Mouse (Mus musculus): ENCODE results near the gene Gba. TPM values are rescaled to one million over a fixed set of nuclear protein-coding genes. Genes with fewer than 3 reads are reported as not detected.
"Not testable (repeated sequence)": the region's sequence is repeated elsewhere in the genome, so short reads cannot be mapped to it uniquely, and the experiment has no call there.

Gba gene
- total RNA-seq, 2 experiments from 2014 or later, result 66.5 to 67.7 TPM

DNA sequence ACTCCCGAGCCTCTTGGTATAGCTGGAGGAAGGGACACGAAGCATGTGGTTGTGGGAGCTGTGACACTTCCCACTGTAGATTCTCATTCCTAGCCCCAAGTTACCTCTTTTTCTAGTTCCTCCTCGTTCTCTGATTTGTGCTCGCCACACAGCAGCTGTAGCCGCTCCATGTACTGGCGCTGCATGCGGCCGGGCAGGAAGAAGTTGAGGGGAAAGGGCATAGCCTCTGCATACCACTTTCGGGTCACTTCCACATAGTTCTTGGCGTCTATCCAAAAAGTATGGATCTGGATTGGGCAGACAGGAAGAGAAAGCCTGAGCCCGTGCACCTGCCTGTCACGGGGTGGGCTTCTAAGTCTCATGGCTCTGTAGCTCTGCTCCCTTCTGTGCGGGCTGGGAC lies 7.4 kb downstream of the Gba start:
- DNase-seq (ENCODE audit: low spot score in 2 of 2), result no peak
- intact Hi-C loops (cut with DNase I), result loop anchor here (10.0 kb wide), 1 partner anchor 265 kb away; no protein-coding TSS in a partner anchor

GRCm38 (mm10) chr3:89210731-89211130 lies 8.0 kb downstream of the Gba start:
- DNase-seq (ENCODE audit: low spot score in 2 of 2), result no peak
- intact Hi-C loops (cut with DNase I), result loop anchor here (10.0 kb wide), 1 partner anchor 266 kb away; no protein-coding TSS in a partner anchor

GRCm38 (mm10) chr3:89213803-89214530 lies 11.2 kb downstream of the Gba start:
- intact Hi-C loops (cut with DNase I), result loop anchor here (10.0 kb wide), 1 partner anchor 269 kb away; no protein-coding TSS in a partner anchor
- peak; percentile 93 to 94 for DNase-seq (ENCODE audit: low spot score in 2 of 2)

DNA sequence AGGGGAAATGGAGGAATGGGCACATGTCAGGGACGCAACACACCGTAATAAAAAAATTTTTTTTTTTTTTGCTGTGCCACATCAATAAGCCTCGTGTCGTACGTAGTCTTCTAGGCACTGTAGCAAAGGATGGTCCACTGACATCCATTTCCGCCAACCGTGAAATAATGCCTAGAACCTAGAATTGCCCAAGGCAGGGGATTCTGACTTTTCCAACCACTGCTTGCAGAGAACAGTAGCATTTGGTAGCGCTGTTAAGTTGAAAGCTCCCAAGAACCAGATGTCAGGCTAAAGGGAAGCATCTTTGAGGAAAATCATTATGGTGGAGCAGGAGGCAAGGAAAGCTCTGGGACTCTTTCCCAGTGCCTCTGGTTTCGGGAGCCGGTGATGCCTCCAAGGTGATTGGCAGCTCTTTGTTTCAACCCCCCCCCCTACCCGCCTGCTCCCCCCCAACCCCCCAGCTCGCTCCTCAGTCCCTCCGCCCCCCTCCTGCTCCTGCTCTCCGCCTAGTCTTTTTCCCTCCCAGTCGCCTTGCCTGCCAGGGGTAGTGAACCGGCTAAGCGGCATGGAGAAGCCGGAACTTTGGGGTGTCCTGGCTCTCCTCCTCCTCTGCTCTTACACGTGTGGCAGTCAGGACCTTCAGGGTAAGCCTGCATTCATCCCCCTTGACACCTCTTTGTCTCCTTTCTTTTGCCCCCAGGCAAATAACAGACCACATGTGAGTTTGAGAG lies 12.1 kb downstream of the Gba start, which contains the start of gene Thbs3:
TSS of gene Thbs3 (plus strand) at position 500 of the 731 bp plus-strand sequence.
- DNase-seq (ENCODE audit: low spot score in 2 of 2), result no peak

DNA sequence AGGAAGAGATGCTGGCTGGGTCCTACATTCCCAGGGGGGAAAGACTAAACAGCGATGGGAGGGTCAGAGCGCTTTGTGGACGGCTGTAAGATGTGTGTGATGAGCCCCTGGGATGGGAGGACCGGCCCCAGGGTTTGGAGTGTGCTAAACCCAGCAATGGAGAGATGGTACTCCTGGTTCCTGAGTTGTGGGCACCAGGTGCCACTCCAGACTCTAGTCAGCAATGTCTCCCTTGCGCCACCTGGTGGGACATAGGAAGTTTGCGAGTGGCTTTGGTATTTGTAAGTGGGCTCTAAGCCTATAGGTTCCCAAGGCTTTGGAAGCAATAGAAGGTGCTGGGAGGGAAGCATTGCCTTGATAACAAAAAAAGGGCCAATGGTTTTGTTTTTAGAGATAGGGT lies 13.1 kb downstream of the Gba start:
- peak; percentile 87 to 91 for DNase-seq (ENCODE audit: low spot score in 2 of 2)
- intact Hi-C loops (cut with DNase I), result loop anchor here (5.0 to 10.0 kb wide), 2 partner anchors 124 to 271 kb away; partner anchors contain the start of gene Rusc1

More for the DNA sequence above, 12.1 kb downstream of the Gba start, which contains the start of gene Thbs3:
- intact Hi-C loops (cut with DNase I), result loop anchor here (5.0 to 10.0 kb wide), 2 partner anchors 123 to 270 kb away; partner anchors contain the start of gene Rusc1

GRCm38 (mm10) chr3:89216407-89216806 lies 13.7 kb downstream of the Gba start:
- intact Hi-C loops (cut with DNase I), result loop anchor here (5.0 to 10.0 kb wide), 2 partner anchors 124 to 272 kb away; partner anchors contain the start of gene Rusc1
- DNase-seq (ENCODE audit: low spot score in 2 of 2), result not testable (repeated sequence)

- intact Hi-C loops (cut with DNase I), result loop anchor here (5.0 to 10.0 kb wide), 2 partner anchors 126 to 273 kb away; partner anchors contain the start of gene Rusc1
- DNase-seq (ENCODE audit: low spot score in 2 of 2), result no peak
Measured at GRCm38 (mm10) chr3:89218271-89218670, 15.5 kb downstream of the Gba start.

GRCm38 (mm10) chr3:89219546-89219945 lies 16.8 kb downstream of the Gba start:
- intact Hi-C loops (cut with DNase I), result loop anchor here (5.0 to 10.0 kb wide), 2 partner anchors 127 to 275 kb away; partner anchors contain the start of gene Rusc1
- no peak for DNase-seq (ENCODE audit: low spot score in 2 of 2)

GRCm38 (mm10) chr3:89221167-89221566 lies 18.4 kb downstream of the Gba start:
- DNase-seq (ENCODE audit: low spot score in 2 of 2), result peak in 1 of 2 experiments; percentile 68
- intact Hi-C loops (cut with DNase I), result no loop called here

DNA sequence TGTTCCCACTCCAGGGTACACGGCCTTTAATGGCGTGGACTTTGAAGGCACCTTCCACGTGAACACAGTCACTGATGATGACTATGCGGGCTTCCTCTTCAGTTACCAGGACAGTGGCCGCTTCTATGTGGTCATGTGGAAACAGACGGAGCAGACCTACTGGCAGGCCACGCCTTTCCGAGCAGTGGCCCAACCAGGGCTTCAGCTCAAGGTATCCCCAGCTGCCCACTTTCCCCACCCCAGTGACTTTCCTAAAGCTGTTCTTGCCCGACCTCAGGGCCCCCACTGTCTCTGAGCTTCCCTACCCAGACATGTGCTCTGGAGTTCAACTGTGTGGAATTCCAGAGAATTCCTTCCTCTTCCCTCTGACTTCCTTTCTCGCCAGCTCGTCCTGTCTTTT lies 22.1 kb downstream of the Gba start:
- intact Hi-C loops (cut with DNase I), result no loop called here
- DNase-seq (ENCODE audit: low spot score in 2 of 2), result no peak

DNA sequence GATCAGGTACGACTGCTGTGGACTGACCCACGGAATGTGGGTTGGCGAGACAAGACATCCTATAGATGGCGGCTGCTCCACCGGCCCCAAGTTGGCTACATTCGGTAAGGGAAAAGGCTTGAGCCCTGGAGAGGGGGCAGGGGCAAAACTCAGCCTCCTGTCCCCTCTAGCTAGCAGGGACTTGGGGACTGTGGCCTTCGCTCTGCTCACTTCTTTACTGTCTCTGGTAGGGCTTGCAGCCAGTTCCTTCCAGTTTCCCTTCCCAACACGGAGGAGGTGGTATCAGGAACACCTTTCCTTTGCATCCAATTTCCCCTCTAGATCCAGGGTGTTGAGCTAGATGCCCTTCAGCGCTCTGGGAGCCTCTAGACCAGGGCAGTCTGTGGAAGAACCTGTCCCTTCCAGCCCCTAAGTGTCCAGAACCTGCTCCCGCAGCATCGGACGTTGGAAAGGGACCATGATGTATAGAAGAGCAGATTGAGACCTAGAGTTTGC lies 22.6 kb downstream of the Gba start:
- DNase-seq (ENCODE audit: low spot score in 2 of 2), result no peak
- intact Hi-C loops (cut with DNase I), result no loop called here

GRCm38 (mm10) chr3:89225918-89226317 lies 23.2 kb downstream of the Gba start:
- DNase-seq (ENCODE audit: low spot score in 2 of 2), result peak in 1 of 2 experiments; percentile 65
- intact Hi-C loops (cut with DNase I), result no loop called here

DNA sequence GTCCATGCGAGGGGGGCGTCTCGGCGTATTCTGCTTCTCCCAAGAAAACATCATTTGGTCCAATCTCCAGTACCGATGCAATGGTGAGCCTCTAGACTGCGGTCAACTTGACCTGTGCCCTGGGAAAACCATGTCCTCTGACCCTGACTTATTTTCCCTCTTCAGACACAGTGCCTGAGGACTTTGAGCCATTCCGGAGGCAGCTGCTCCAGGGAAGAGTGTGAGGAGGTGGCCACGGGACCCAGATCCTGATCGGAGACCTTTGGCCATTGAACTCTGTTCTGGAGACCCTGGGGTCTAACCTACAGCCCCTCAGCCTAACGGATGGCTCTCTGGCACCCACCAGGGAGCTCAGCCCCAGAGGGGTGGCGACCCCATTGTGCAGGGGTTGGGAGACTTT lies 23.6 kb downstream of the Gba start:
- intact Hi-C loops (cut with DNase I), result no loop called here
- no peak for DNase-seq (ENCODE audit: low spot score in 2 of 2)

DNA sequence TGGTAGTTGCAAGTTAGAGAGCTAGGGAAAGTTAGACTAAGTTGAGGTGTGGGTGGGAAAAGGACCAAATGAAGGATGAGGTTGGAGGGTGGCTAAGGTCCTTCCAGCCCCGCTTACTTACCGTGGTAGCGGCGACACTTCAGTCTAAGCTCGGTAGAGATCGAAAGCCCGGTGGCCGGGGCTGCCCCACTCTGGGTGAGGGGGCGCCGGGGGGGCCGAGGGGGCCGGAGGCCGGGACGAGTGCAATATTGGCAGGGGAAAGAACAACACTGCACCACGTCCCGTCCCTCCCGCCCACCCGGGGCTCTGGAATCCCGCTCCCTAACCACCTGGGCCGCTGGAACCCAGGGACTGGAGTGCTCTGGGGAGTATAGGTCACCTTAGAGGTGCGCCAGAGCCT lies 24.2 kb downstream of the Gba start, which contains the start of gene Mtx1:
TSS of gene Mtx1 (minus strand) at position 189 of the 400 bp plus-strand sequence.
- intact Hi-C loops (cut with DNase I), result no loop called here
- DNase-seq (ENCODE audit: low spot score in 2 of 2), result no peak

DNA sequence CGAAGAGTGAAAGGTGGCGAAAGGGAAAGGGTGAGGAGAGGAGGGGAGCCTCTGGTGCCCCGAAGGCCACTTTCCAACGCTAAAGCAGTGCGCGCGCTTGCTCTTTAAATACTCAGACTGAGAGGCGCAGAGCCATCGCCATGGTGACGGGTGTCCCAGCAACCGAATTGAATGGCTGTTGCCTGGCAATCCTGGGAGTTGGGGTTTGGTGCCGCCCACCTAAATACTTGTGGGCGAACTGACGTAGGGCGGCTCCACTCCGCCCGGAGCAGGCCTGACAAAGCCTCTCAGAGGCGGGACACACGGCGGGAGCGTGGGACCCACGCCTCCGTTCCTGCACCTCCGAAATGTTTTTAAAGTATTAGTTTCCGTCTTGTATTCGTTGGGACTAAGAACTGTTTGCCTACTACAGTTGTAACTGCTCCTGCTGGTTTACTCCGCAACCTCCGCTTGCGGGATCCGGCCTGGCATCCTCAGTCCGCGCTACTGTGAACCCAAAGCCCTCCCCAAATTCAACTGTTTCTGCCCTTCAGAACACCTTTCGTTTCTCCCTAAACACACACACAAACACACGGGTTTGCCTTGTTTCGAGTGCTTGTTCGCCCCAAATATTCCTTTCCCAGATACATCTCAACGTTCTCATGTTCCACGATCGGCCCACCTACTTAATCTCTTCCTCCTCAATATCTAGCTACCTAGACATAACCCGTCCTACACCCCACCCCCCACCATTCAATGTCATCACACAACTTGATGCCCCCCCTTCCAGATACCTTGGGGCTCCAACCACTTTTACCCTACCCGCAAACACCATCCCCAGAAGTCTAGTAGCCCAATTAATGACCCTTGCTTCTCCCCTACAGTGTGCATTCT lies 24.8 kb downstream of the Gba start:
- intact Hi-C loops (cut with DNase I), result loop anchor here (2.0 kb wide), 1 partner anchor 17 kb away; the partner anchor contains the start of gene Krtcap2
- peak; percentile 92 to 97 for DNase-seq (ENCODE audit: low spot score in 2 of 2)

DNA sequence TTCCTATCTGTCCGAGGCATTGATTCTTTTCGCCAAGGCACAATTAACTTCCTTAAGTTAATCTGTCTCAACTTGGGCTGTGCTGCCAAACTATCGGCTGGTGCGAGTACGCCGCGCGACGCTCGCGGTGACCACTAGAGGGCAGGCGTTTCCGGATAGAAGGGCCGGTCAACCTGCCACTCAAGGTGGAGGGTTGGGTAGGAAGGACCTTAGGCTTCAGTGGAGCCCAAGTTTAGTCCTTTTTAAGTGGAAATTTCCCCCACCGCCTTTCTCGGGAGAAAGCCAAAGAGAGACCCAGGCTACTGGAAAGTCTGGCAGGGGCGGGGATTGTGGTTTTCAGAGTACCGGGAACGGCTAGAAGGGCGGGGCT lies 25.4 kb downstream of the Gba start:
- intact Hi-C loops (cut with DNase I), result loop anchor here (2.0 kb wide), 1 partner anchor 17 kb away; the partner anchor contains the start of gene Krtcap2
- peak; percentile 83 to 85 for DNase-seq (ENCODE audit: low spot score in 2 of 2)

GRCm38 (mm10) chr3:89228836-89229235 lies 26.1 kb downstream of the Gba start, which contains the start of gene Muc1:
Muc1 (plus strand) TSS chr3:89229057.
- DNase-seq (ENCODE audit: low spot score in 2 of 2), result no peak

GRCm38 (mm10) chr3:89229276-89229675 lies 26.5 kb downstream of the Gba start:
- intact Hi-C loops (cut with DNase I), result loop anchor here (2.0 kb wide), 1 partner anchor 16 kb away; the partner anchor contains the start of gene Krtcap2
- DNase-seq (ENCODE audit: low spot score in 2 of 2), result no peak

More at GRCm38 (mm10) chr3:89228836-89229235, 26.1 kb downstream of the Gba start, which contains the start of gene Muc1:
- intact Hi-C loops (cut with DNase I), result loop anchor here (2.0 kb wide), 1 partner anchor 16 kb away; the partner anchor contains the start of gene Krtcap2
